Mouse (Mus musculus): ENCODE results near the gene Ino80d.

Gene Ino80d

DNA sequence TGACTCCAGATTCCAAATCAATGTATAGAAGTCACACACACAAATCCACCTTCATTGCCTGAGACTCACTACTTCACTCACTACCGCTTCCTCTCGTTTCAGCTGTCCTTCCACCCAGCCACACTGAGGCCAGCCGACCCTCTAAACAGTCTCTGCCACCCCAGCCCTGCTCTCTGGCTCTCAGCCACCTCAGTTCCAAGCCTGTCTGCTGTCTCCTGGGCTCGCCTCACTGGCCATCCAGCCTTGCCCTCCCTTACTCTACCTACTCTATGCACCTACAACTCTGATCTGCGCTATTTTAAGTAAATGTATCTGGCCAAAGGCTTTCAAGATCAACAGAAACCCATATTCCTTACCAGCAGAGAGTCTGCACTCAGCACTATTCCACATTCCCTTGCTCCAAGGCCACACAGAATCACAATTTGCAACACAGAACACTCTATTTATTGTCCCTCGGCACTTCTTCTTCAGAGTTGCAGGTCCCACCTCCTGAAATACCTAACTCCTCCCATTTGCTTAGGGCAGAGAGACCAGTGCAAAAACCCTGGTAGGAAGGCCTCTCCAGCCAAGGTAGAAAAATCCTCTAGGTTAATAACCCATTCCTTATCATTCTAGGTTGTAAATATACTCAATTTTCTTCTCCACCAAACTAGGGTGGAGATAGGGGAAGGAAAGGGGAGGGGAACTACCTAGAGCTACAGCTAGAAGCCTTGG is 6.7 kb downstream of the Ino80d start:
- DNase-seq (ENCODE audit: low spot score) = no peak

DNA sequence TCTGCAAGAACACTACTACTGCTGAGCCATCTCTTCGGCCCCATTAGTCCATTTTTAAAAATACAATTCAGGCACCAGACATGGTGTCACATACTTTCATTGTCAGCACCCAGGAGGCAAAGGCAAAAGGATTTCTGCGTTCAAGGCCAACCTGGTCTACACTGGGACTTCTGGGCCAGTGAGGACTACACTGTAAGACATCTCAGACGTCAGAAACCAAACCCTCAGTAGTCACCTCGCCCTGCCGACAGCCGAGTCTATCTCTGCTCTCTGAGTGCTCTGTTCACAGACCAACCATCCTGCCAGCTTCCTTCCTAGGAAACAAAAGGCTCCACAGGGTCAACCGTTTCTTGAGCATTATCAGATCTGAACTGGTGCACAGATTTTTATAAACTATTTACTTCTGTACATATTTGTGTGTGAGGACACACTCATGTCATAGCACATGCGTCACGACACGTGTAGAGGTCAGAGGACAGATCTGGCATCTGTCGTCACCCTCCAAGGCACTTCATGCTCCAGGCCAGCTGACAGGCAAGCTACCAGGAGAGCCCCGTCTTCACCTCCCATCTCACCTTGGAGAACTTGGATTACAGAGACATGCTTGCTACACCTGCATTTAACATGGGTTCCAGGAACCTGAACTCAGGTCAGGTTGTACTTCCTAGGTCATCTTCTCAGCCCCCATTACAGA is 11.6 kb downstream of the Ino80d start:
- DNase-seq (ENCODE audit: low spot score) = no peak

DNA sequence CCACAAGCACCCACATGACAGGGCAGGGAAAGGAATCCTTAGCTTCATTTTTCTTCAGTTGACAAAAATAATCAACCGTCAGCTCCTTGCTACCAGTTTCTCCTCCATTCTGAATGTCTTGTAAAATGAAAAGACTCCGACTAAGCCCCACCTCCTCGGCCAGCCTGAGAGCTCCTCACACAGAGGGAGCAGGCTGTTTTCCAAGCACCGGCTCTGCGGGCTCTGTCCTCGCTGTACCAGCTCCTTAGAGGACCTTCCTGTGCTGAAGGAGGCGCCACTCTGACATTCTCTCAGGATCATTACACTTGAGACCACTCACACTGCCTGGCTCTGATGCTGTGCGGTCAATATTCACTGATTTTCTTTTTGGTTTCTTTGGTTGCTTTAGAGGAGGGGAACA is 14.3 kb downstream of the Ino80d start:
- no peak for DNase-seq (ENCODE audit: low spot score)

DNA sequence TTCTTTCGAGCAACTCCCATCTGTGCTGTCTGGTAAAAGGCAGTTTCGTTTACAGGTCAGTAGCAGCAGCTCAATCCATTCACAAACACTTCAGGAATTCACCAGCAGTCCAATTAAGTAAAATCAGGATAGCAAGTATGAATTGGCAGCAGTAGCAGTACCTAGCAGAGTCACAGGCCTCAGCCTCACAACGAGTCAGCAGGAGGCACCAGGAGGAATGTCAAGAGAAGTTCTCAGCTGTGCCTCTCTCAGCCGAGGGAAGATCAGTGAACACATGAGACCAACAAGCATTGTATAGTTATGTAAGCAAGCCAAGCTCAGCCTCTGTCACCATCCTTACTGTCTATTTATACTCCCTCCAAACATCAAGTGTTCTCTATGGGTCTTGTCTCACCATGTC is 15.6 kb downstream of the Ino80d start:
- no peak for DNase-seq (ENCODE audit: low spot score)

DNA sequence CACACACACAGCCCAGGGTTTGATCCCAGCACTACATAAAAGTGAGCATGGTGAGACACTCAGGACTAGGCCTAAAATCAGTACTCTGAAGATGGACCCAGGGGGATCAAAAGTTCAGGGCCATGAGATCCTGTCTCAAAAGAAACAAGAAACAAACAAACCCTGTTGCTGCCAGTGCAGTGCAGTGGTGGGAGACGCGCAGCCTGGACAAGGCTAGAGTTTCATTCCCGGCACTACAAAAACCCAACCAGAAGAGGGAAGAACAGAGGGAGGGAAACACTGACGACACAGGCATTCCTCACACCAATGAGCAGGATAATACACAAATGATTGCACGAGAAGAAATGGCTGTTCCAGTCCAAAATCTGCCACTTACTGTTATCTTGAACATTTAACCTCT is 18.4 kb downstream of the Ino80d start:
- no peak for DNase-seq (ENCODE audit: low spot score)

DNA sequence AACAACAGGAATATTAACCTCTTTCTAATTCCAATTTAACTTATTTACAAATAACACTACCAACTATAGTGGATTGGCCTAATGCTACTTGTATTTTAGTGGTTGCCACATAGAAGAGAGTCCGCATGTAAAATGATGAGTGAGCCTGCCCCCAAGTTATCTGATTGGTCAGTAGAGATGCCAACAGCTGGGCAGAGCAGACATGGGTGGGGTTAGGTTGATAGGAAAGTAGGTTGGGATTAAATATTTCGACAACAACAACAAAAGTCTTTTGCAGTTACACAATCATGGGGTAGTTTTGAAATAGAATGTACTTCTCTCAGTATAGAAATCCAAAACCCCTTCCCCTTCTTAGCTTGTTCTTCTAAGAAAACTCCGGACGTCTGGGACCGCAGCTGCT is 24.7 kb downstream of the Ino80d start:
- no peak for DNase-seq (ENCODE audit: low spot score)

DNA sequence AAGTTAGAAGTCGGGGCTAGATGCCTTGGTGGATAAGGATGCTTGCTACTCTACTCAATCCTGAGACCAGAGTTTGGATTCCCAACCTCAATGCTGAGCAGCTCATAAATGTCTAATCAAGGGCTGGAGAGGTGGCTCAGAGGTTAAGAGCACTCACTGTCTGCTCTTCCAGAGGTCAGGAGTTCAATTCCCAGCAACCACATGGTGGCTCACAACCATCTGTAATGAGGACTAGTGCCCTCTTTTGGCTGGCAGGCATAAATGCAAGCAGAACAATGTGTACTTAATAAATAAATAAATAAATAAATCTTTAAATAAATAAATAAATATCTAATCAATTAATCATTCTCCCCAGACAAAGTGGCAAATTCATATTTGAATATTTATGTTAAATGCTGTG is 25.9 kb downstream of the Ino80d start:
- no peak for DNase-seq (ENCODE audit: low spot score)

DNA sequence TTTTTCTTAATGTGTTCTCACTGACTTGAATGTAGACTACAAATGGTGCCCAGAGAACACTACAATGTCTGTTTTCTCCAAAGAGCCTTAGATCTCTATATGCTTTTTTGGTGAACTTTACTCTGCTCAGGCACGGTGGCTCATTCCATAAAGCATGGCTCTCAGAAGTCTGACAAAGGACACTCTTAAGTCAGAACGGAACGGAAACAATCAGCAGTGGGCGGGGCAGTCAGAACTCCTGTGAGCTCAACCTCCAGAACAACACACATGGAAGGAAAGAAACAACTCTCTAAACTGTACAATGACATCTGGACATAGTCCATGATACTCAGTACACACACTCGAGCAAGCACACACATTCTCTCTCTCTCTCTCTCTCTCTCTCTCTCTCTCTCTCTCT is 34.2 kb downstream of the Ino80d start:
- no peak for DNase-seq (ENCODE audit: low spot score)

DNA sequence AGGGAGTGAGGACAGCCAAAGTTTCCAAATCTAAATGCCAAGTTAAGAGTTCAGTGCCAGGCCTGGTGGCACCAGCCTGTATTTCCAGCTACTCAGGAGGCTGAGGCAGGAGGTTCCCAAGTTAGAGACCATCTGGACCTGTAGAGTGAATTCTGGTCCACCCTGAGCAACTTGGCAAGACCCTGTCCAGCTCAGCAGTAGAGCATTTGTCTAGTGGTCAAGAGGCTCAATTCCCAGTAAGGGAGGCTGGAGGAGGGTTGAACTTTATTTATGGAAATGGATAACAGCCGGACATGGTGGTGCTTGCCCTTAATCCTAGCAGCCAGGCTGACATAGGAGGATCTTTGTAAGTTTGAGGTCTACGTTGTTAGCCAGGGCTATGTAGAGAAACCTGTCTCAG is 38.1 kb downstream of the Ino80d start:
- DNase-seq (ENCODE audit: low spot score) = no peak

DNA sequence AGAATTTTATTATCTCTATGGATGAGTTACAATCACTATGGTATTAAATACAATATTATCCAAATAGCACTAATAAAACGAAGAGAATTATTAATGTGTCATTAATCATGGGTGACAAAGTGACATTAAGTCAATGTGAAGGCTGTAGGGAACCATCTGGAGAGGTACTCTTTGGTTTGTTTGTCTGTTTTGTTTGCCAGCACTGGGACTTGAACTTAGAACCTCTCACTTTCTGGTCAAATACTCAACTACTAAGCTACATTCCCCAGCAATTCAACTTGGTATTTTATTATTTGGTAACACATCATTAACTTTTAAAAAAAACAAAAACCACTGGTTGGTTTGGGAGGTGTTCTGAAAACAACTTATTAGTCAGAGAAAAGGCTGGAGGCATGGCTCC is 43.1 kb downstream of the Ino80d start:
- no peak for DNase-seq (ENCODE audit: low spot score)

DNA sequence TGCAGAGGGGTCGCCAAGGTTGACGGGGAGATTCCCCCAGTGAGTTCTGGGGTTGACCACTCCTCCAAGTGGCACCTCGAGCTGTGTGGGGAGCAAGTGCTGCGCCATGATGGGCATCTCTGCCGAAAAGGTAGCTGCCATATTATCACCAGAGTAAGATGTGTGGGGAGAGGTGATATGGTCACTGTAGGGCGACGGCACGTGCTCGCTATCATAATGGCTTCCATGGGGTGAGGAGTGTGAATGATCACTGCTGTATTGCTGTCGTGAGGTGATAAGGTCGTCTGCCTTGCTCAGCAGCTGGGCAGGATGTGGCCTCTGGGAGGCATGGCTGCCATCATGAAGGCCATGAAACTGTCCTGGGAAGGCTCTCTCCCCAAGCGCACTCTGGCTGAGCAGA is 56.1 kb downstream of the Ino80d start:
- DNase-seq (ENCODE audit: low spot score) = no peak

DNA sequence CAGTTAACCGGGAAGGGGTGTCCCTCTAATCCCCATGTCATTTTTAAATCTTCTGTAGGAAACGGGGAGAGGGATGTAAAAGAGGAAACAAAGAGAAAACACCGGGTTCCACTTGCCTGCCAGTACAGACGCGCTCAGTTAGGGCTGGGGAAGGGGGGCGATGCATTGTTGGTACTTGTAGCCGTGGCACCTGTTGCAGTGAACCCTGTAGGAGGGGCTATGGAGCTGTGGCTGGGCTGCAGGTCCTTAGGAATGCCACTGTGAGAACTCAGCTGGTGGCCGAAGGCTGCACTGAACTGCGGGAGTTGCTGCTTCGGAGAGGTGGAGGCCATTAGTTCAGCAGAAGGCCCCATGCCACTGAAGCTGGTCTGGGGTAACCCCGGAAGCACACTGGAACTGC is 56.6 kb downstream of the Ino80d start:
- no peak for DNase-seq (ENCODE audit: low spot score)

DNA sequence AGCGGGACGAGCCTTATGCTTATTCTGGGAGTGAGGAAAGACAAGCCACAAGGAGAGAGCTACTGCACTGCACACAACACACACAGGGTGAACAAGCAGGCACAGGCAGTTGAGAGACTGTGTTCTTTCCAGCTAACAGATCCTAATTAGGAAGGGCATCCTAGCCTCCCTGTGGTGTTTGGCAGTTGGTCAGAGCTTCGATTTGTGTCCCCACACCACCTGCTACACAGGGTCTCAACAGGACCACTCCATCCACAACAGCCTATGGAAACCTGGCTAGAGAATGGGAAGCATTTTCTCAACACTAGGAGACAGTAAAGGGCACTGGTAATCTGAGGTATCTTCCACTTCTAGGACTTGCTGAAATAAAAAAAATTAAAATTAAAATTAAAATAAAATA is 57.1 kb downstream of the Ino80d start:
- DNase-seq (ENCODE audit: low spot score) = no peak

DNA sequence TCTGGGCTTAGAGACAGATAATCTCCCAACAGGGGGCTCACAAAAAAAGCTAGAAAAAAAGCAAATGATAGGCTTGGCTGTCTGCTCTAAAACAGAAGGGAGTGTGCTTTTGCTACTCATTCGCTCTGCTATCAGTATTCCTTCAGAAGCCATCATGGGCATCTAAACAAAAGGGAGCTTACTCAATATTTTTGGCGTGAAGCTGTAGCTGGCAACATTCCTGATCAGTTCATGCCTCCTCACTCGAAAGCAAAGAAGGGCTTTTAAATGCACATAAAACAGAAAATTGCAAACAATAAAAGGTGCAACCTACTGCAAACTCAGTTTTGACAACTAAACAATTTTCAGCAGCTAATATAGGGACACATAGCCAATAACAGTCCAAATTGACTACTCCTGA is 59.1 kb downstream of the Ino80d start:
- DNase-seq (ENCODE audit: low spot score) = peak; percentile 12

DNA sequence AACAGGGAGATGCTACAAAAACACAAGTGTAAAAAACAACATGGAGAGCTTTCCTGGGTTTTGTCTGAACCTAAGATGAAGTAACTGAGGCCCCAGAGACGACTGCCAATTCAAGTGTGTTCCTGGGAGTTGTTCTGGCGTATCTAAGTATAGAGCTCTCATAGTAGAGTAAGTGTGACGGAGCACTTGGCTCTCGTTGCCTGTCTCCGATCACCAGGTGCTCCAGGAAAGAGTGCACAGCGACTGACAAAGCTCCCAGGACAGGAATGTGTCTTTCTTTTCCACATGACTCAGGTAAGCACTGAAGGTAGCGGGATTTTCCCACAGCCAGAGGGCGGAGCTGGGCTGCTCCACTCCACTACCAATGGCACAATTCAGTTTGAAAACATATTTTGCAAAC is 63.6 kb downstream of the Ino80d start:
- peak; percentile 43 for DNase-seq (ENCODE audit: low spot score)

DNA sequence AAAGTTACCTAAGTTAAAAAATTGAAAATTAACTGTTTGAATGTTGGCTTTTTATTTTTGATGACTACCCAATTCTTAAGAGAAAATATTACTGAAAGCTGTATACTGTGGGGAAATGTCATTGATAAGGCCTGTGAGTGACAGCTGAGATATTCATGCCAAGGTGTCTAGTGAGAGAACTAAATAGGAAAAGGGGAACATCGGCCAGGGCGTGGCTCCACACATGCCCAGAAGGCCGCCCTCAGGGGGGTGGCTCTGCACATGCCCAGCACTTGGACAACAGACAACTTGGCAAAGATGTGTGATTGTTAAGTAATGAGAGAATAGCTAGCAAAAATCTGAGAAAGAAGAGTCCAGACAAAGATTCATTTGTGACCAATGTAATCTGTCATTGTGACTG is 64.5 kb downstream of the Ino80d start:
- no peak for DNase-seq (ENCODE audit: low spot score)

DNA sequence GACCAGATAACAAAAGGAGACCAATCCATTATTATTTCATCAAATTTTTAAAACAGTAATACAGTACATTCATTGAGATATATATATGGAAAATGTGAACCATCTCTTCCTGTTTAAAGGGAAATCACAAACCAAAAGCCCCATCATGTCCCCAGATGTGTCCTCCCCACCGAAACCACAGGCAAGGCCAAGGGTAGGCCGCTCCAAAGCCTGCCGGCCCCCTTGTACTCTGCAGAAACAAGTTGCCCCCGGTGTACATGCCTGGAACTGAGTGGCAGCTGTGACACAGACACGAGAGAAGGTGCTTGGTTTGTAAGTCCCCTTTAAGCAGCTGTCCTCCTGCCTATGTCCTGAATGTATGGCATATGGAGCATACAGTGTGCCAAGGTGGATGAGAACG is 66.5 kb downstream of the Ino80d start:
- DNase-seq (ENCODE audit: low spot score) = no peak

DNA sequence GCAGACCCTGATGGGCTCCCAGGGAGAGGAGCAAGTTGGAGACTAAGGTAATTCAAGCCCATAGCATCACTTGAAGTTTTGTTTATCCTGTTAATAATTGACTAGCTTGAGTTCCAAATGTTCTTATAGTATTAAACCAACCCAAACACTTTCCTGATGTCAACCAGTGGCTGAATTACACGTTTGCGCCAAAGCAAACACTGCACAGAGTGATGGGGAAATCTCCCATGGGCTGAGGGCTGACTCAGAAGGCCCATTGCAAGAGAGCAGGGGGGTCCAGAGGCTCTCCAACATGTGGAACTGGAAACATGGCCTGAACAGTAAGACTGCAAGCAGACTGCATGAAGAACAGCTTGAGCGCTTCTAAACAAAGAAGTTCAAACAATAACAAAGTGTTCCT is 81.5 kb downstream of the Ino80d start:
- peak; percentile 43 for DNase-seq (ENCODE audit: low spot score)

DNA sequence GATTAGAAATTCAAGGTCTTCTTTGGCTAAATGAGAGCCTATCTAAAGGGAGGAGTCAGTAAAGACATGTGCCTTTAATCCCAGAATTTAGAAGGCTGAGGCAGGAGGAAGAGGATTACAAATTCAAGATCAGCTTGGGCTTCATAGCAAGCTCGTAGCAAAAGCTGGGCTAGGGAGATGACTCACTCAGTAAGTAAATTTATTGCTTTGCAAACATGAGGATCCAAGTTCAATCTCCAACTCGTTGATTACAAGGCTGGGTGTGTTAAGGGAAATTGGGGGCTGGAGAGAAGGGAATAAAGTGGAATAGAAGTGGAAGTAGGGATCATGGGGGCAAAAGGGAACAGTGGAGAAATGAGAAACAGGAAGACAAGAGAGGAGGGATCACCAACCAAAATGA is 94.6 kb downstream of the Ino80d start:
- DNase-seq (ENCODE audit: low spot score) = no peak

DNA sequence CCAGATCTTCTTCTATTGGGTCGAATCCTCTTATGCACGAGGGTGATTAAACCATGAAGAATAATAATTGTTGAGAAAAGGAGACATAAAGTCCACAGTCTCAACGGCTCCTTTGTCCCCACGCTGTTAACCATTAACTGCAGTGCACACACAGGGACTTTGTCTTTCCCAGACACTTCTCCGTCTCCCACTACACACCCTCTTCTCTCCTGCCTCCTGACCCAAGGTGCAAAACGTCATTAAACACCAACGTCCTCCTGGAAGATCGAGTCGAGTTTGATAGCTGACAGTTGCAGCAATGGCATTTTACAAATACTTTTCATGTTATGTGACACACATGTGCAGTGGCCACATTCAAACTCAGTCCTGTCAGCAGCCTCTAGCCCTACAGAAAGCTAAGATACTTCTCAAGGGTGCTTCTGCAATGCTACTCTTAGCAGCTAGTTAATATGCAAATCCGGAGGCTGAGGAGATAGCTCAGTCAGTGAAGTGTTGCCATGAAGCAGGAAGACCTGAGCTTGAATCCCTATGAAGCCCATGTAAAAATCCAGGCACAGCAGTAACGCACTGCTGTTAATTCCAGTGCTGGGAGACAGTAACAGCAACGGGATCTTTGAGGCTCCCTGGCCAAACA is 109.3 kb downstream of the Ino80d start:
- no peak for DNase-seq (ENCODE audit: low spot score)

DNA sequence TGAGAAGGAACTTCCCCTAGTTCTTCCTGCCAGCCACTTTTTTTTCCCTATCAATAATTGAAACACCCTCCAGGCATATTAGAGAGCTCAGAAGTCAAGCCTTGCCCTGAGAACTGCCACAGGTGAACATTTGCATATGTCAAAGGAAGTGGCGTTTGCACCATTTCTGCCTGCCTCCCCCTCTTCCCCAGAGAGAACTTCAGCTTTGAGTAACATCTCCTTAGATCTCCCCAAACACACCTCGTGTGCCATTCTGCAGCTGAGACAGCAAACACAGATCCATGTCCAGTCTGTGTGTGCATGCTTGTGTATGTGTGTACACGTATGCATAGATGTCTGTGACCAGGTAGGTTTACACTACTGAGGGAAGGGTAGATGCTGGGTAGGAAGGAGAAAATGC is 112.6 kb downstream of the Ino80d start:
- no peak for DNase-seq (ENCODE audit: low spot score)

DNA sequence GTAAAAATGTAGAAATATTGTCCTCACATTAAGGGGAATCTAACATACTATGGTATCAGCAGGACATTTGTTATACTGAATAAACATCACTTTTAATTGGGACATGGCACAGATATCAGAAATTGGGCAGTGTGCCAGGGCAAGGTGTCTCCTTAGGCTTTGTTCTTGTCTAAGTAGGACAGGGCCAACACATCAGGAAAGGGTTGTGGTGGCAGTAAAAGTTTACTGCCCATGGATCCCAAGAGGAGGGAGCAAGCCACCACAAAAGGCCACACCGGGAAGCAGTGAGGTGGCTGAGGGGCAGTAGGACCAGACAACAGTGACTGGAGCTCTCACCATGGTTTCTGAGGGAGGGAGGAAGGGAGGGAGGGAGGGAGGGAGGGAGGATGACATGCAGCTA is 121.1 kb downstream of the Ino80d start:
- no peak for DNase-seq (ENCODE audit: low spot score)

DNA sequence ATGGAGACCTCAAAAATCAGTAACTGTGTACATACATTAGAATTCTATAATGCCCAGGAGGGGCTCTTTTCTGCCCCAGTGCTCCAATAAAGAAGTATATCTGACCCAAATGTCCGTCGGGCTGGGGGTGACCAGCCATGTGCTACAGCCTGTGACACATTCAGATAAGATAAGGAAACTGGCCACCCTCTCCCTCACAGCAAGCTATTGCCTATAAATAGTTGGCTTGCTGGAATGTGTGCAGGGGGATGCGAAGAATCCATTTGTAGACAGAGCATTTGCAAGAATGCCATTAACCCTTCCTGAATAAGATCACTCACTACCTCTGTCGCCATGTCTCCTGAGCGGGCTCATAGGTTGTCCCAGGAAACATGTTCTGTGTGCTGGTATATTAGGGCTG is 121.8 kb downstream of the Ino80d start:
- DNase-seq (ENCODE audit: low spot score) = no peak

DNA sequence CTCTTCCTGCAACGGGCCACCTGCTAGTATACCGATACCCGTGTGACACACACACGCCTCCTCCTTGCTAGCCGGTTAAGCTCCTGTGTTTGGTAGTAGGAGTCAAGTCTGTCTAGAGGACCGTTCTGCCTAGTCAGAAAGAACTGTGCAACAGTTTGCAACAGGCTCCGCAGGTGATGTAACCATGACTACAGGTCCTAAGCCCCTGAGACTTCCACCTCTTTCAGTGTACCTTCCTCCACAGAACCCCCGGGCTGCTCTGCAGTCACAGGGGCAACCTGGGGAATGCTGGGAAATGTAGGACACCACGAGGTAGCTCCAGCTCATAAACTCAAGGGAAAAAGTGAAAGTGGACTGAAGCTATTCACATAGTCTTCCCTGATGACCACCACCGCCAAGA is 123.4 kb downstream of the Ino80d start:
- DNase-seq (ENCODE audit: low spot score) = no peak
